Mouse (Mus musculus) CD4-positive, CD25-positive, alpha-beta regulatory T cell, adult 4 months (primary cell): ENCODE measurements around the gene Cog2. TPM values are rescaled to one million over a fixed set of nuclear protein-coding genes. Genes with fewer than 3 reads are reported as not detected.

Experiments used
- ATAC-seq: one replicate; pipeline ENCODE4 v1.8.0; 2017
- polyA plus RNA-seq, 2 experiments: library from polyadenylated mRNA; unstranded; fragments of 100-300 nt; shearing (Covaris generic); gene quantifications; one replicate each; pipeline ENCODE4 v1.2.1; 2017

The Cog2 gene
- polyA plus RNA-seq, 2 experiments from 2014 or later, result 49.6 to 62.7 TPM

- ATAC-seq, result no peak
Measured at GRCm38 (mm10) chr8:124517142-124517541, 3.4 kb upstream of the Cog2 start.

GRCm38 (mm10) chr8:124521946-124522345, 1.4 kb downstream of the Cog2 start:
- no peak for ATAC-seq

GRCm38 (mm10) chr8:124526261-124526660, 5.7 kb downstream of the Cog2 start:
- ATAC-seq, result no peak

GRCm38 (mm10) chr8:124530076-124530475, 9.5 kb downstream of the Cog2 start:
- ATAC-seq, result no peak

GRCm38 (mm10) chr8:124530556-124530955, 10.0 kb downstream of the Cog2 start:
- no peak for ATAC-seq

- no peak for ATAC-seq
Measured at GRCm38 (mm10) chr8:124530996-124531395, 10.4 kb downstream of the Cog2 start.

GRCm38 (mm10) chr8:124532626-124533025, 12.1 kb downstream of the Cog2 start:
- no peak for ATAC-seq

GRCm38 (mm10) chr8:124535451-124535850, 14.9 kb downstream of the Cog2 start:
- ATAC-seq, result no peak

GRCm38 (mm10) chr8:124540906-124541305, 20.3 kb downstream of the Cog2 start:
- no peak for ATAC-seq

- no peak for ATAC-seq
Measured at GRCm38 (mm10) chr8:124542001-124542400, 21.4 kb downstream of the Cog2 start.

GRCm38 (mm10) chr8:124543272-124543671, 22.7 kb downstream of the Cog2 start:
- ATAC-seq, result no peak

- no peak for ATAC-seq
Measured at GRCm38 (mm10) chr8:124546371-124546770, 25.8 kb downstream of the Cog2 start.

GRCm38 (mm10) chr8:124546815-124547214, 26.2 kb downstream of the Cog2 start:
- no peak for ATAC-seq

GRCm38 (mm10) chr8:124547269-124547668, 26.7 kb downstream of the Cog2 start:
- ATAC-seq, result no peak

- ATAC-seq, result no peak
Measured at GRCm38 (mm10) chr8:124548187-124548586, 27.6 kb downstream of the Cog2 start.

- no peak for ATAC-seq
Measured at GRCm38 (mm10) chr8:124551011-124551661, 30.6 kb downstream of the Cog2 start.

GRCm38 (mm10) chr8:124555113-124555750, 34.7 kb downstream of the Cog2 start:
- ATAC-seq, result no peak

GRCm38 (mm10) chr8:124556164-124556563, 35.6 kb downstream of the Cog2 start:
- ATAC-seq, result no peak

- no peak for ATAC-seq
Measured at GRCm38 (mm10) chr8:124556658-124557057, 36.1 kb downstream of the Cog2 start.

- no peak for ATAC-seq
Measured at GRCm38 (mm10) chr8:124557476-124557875, 36.9 kb downstream of the Cog2 start.

- no peak for ATAC-seq
Measured at GRCm38 (mm10) chr8:124567126-124567525, 46.6 kb downstream of the Cog2 start.

GRCm38 (mm10) chr8:124567584-124567983, 47.0 kb downstream of the Cog2 start:
- no peak for ATAC-seq

GRCm38 (mm10) chr8:124569100-124569499, 48.5 kb downstream of the Cog2 start:
- no peak for ATAC-seq

- no peak for ATAC-seq
Measured at GRCm38 (mm10) chr8:124569593-124569992, 49.0 kb downstream of the Cog2 start, which contains the start of gene Agt. Gene Agt (minus strand): TSS chr8:124569706.
